Mouse (Mus musculus) forebrain, embryonic 13.5 days (tissue): ENCODE results near the gene Naip6. TPM values are rescaled to one million over a fixed set of nuclear protein-coding genes. Genes with fewer than 3 reads are reported as not detected.
"Not testable (repeated sequence)": the region's sequence is repeated elsewhere in the genome, so short reads cannot be mapped to it uniquely, and the experiment has no call there.

Experiments used
- ATAC-seq: fragments of 200-750 bp; cut with Nextera tagmentation; 2 replicates; pipeline ENCODE4 v1.8.0; 2017
- H3K27ac ChIP-seq: fragments of 300-500 bp; sonication (generic); 2 replicates; pipeline ENCODE4 v1.5.1; 2015; ENCODE audit warnings: inconsistent platforms, mild to moderate bottlenecking, moderate library complexity
- H3K27me3 ChIP-seq: fragments of 300-500 bp; sonication (generic); 2 replicates; pipeline ENCODE4 v1.6.1; 2015; ENCODE audit warnings: mild to moderate bottlenecking, inconsistent platforms
- H3K36me3 ChIP-seq: fragments of 300-500 bp; sonication (generic); 2 replicates; pipeline ENCODE4 v1.6.1; 2015; ENCODE audit warnings: mild to moderate bottlenecking, inconsistent platforms; ENCODE audit not compliant: poor library complexity, severe bottlenecking
- H3K4me1 ChIP-seq: fragments of 300-500 bp; sonication (generic); 2 replicates; pipeline ENCODE4 v1.6.1; 2015; ENCODE audit warnings: inconsistent platforms
- H3K4me2 ChIP-seq: fragments of 300-500 bp; sonication (generic); 2 replicates; pipeline ENCODE4 v1.6.1; 2015; ENCODE audit warnings: inconsistent platforms, mild to moderate bottlenecking, moderate library complexity
- H3K4me3 ChIP-seq: fragments of 300-500 bp; sonication (generic); 2 replicates; pipeline ENCODE4 v1.5.1; 2015; ENCODE audit warnings: mild to moderate bottlenecking, inconsistent platforms
- H3K9ac ChIP-seq: fragments of 300-500 bp; sonication (generic); 2 replicates; pipeline ENCODE4 v1.6.1; 2015; ENCODE audit warnings: mild to moderate bottlenecking, inconsistent platforms
- H3K9me3 ChIP-seq: fragments of 300-500 bp; sonication (generic); replicated peaks from 2 replicates; pipeline ENCODE4 v1.6.1; 2016; ENCODE audit warnings: inconsistent platforms
- WGBS: fragments of 180-500 bp; shearing (Covaris S2); methylation state at CpG from one replicate; pipeline ENCODE4 v1.1.7; 2015; 5-methylcytosine and 5-hydroxymethylcytosine counted together
- polyA plus RNA-seq: library from polyadenylated mRNA; unstranded; fragments of >200 nt; fragmentation: Nextera tagmentation; extraction: Ambion mirVana; gene quantifications from 2 replicates; pipeline ENCODE4 v1.2.1, GENCODE M21; 2015

Naip6 gene
- polyA plus RNA-seq = 0.03 and 0.08 TPM in 2 replicates

- H3K27ac ChIP-seq, H3K4me1 ChIP-seq, H3K27me3 ChIP-seq, H3K4me2 ChIP-seq, H3K9me3 ChIP-seq, H3K4me3 ChIP-seq, ATAC-seq, H3K36me3 ChIP-seq, H3K9ac ChIP-seq: not testable (repeated sequence)
- WGBS = 71% methylated on average over 6 of the region's 6 CpGs
These were observed at the start of gene Naip6 for GRCm38 (mm10) chr13:100317256-100317893. TSS of gene Naip6 (minus strand) at chr13:100317674.

GRCm38 (mm10) chr13:100352315-100352714 is 34.8 kb upstream of the Naip6 start:
- not testable (repeated sequence) for H3K27ac ChIP-seq, H3K9ac ChIP-seq, H3K36me3 ChIP-seq, H3K4me3 ChIP-seq, H3K27me3 ChIP-seq, H3K9me3 ChIP-seq, H3K4me1 ChIP-seq, ATAC-seq, H3K4me2 ChIP-seq
- WGBS = 83% methylated on average over 2 of the region's 2 CpGs

GRCm38 (mm10) chr13:100349510-100350173 is 32.2 kb upstream of the Naip6 start:
- not testable (repeated sequence) for ATAC-seq, H3K27me3 ChIP-seq
- WGBS = 70% methylated on average over 1 of the region's 2 CpGs

GRCm38 (mm10) chr13:100341822-100342221 is 24.3 kb upstream of the Naip6 start:
- H3K4me3 ChIP-seq = no peak overlapping the region
- H3K27ac ChIP-seq = no peak overlapping the region
- no peaks in the 10 kb centered on the region for H3K27me3 ChIP-seq
- H3K36me3 ChIP-seq = no peaks in the 10 kb centered on the region
- 80% methylated on average over 2 of the region's 2 CpGs for whole genome bisulfite sequencing
- H3K9me3 ChIP-seq = no peaks in the 10 kb centered on the region
- no peak overlapping the region for H3K4me2 ChIP-seq
- H3K4me1 ChIP-seq = no peaks in the 10 kb centered on the region
- ATAC-seq = no peak
- H3K9ac ChIP-seq = no peak overlapping the region

More at GRCm38 (mm10) chr13:100349510-100350173, 32.2 kb upstream of the Naip6 start:
- not testable (repeated sequence) for H3K4me1 ChIP-seq, H3K27ac ChIP-seq, H3K9ac ChIP-seq, H3K36me3 ChIP-seq, H3K9me3 ChIP-seq, H3K4me3 ChIP-seq, H3K4me2 ChIP-seq

GRCm38 (mm10) chr13:100331728-100332127 is 14.3 kb upstream of the Naip6 start:
- not testable (repeated sequence) for H3K36me3 ChIP-seq, H3K9me3 ChIP-seq, H3K4me1 ChIP-seq, H3K4me3 ChIP-seq, H3K27ac ChIP-seq, H3K9ac ChIP-seq, H3K4me2 ChIP-seq, ATAC-seq, H3K27me3 ChIP-seq
- 57% methylated on average over 5 of the region's 5 CpGs for WGBS

- not testable (repeated sequence) for H3K27ac ChIP-seq, H3K4me1 ChIP-seq, H3K4me2 ChIP-seq, H3K9me3 ChIP-seq, H3K9ac ChIP-seq, H3K36me3 ChIP-seq, H3K27me3 ChIP-seq, ATAC-seq, H3K4me3 ChIP-seq
- 32% methylated on average over 1 of the region's 1 CpGs for WGBS
These were observed 11.4 kb upstream of the Naip6 start for GRCm38 (mm10) chr13:100328899-100329298.

GRCm38 (mm10) chr13:100328029-100328428 is 10.6 kb upstream of the Naip6 start:
- H3K27ac ChIP-seq, ATAC-seq, H3K9ac ChIP-seq, H3K36me3 ChIP-seq, H3K4me2 ChIP-seq, H3K4me1 ChIP-seq, H3K9me3 ChIP-seq, H3K27me3 ChIP-seq, H3K4me3 ChIP-seq: not testable (repeated sequence)
- WGBS = 75% methylated on average over 2 of the region's 2 CpGs

- H3K4me1 ChIP-seq, H3K4me2 ChIP-seq, H3K9me3 ChIP-seq, H3K27me3 ChIP-seq, H3K36me3 ChIP-seq, ATAC-seq, H3K4me3 ChIP-seq, H3K27ac ChIP-seq, H3K9ac ChIP-seq: not testable (repeated sequence)
- WGBS = 93% methylated on average over 3 of the region's 3 CpGs
These were observed 4.9 kb upstream of the Naip6 start for GRCm38 (mm10) chr13:100322266-100322837.

GRCm38 (mm10) chr13:100284611-100285010 is 32.9 kb downstream of the Naip6 start:
- Histone ChIP-seq H3K4me3 (no peak overlapping the region), H3K27me3 (no peaks in the 10 kb centered on the region), H3K9me3 (no peaks in the 10 kb centered on the region)

GRCm38 (mm10) chr13:100271474-100272132 is 45.9 kb downstream of the Naip6 start:
- no CpG with 5 or more reads among the region's 1 CpGs for WGBS

More at GRCm38 (mm10) chr13:100284611-100285010, 32.9 kb downstream of the Naip6 start:
- Histone ChIP-seq H3K4me2 (no peak overlapping the region), H3K27ac (no peak overlapping the region), H3K4me1 (no peaks in the 10 kb centered on the region), H3K36me3 (no peaks in the 10 kb centered on the region), H3K9ac (no peak overlapping the region)
- 83% methylated on average over 1 of the region's 1 CpGs for WGBS
- ATAC-seq = no peak

GRCm38 (mm10) chr13:100256996-100257395 is 60.5 kb downstream of the Naip6 start:
- H3K36me3 ChIP-seq, ATAC-seq, H3K4me2 ChIP-seq, H3K27ac ChIP-seq, H3K4me3 ChIP-seq, H3K9ac ChIP-seq, H3K27me3 ChIP-seq, H3K9me3 ChIP-seq, H3K4me1 ChIP-seq: not testable (repeated sequence)
- 73% methylated on average over 2 of the region's 2 CpGs for WGBS

More at GRCm38 (mm10) chr13:100271474-100272132, 45.9 kb downstream of the Naip6 start:
- not testable (repeated sequence) for H3K36me3 ChIP-seq, H3K4me2 ChIP-seq, ATAC-seq, H3K27me3 ChIP-seq, H3K4me1 ChIP-seq, H3K9ac ChIP-seq, H3K4me3 ChIP-seq, H3K9me3 ChIP-seq, H3K27ac ChIP-seq

- not testable (repeated sequence) for ATAC-seq
These were observed 61.5 kb downstream of the Naip6 start for GRCm38 (mm10) chr13:100255925-100256324.

More at GRCm38 (mm10) chr13:100255925-100256324, 61.5 kb downstream of the Naip6 start:
- not testable (repeated sequence) for H3K27me3 ChIP-seq, H3K27ac ChIP-seq, H3K9ac ChIP-seq, H3K4me3 ChIP-seq, H3K4me1 ChIP-seq, H3K4me2 ChIP-seq, H3K9me3 ChIP-seq, H3K36me3 ChIP-seq
- WGBS = 86% methylated on average over 6 of the region's 6 CpGs
